Mouse (Mus musculus): ENCODE data around the gene Tmco4.
A peak's percentile ranks its signal among the peaks of the same experiment; 100 is the strongest.

Tmco4 gene

GRCm38 (mm10) chr4:139019413-139019812, 46.7 kb downstream of the Tmco4 start:
- DNase-seq (ENCODE audit: low spot score): no peak

- no peak for DNase-seq (ENCODE audit: low spot score)
Observed at GRCm38 (mm10) chr4:139020385-139020784, 47.7 kb downstream of the Tmco4 start.

GRCm38 (mm10) chr4:139024379-139024778, 51.7 kb downstream of the Tmco4 start:
- DNase-seq (ENCODE audit: low spot score): no peak

DNA sequence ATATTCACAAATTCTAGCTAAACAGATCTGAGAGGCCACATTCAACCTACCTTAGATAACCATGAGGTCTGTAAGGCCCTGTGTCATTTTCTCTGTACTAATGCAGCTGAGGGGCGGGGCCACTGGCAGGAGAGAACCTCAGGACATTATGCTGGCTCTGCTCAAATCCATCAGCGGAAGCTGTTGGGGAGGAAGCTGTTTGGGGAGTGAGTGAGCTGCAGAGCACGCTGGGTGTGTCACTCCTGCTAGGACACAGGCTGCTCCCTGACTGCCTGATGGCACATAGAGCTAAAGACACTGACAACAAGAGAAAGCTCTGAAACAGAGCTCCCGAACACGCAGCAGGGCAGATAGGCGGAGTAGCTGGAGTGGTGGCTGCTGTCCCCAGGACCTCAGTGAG, 58.0 kb downstream of the Tmco4 start:
- DNase-seq (ENCODE audit: low spot score): no peak

GRCm38 (mm10) chr4:139032521-139032920, 59.8 kb downstream of the Tmco4 start:
- no peak for DNase-seq (ENCODE audit: low spot score)

DNA sequence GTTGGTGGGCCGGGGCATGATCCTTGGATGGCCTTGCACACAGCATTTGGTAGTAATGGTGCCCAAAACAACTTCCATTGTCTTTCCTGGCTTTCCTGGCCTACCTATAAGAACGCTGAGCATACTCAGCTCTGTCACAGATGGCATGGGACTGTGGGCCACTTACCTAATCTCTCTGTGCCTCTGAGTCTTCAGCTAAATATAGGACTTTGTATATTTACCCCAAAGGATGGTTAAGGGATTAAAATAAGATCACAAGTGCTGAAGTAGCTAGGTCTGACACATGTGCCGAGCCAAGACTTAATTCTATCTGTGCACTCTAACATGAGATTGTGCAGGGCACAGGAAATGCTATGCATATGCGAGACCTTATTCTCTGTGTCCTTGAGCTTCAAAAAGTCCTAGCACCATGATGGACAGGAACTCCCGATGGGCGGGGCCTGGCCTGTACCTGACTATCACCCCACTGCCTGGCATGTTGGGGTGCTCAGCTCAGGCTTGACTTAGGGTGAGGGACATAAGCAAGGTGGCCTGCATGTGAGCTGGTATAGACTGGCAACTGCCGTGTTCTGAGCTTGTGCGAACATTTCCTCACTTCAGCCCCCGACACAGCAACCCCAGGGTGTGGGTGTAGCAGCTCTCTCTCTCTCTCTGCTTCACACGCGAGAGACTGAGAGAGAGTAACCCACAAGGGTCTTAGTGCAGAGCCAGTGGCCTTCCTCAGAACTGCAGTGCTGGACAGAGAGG, 60.7 kb downstream of the Tmco4 start:
- no peak for DNase-seq (ENCODE audit: low spot score)

DNA sequence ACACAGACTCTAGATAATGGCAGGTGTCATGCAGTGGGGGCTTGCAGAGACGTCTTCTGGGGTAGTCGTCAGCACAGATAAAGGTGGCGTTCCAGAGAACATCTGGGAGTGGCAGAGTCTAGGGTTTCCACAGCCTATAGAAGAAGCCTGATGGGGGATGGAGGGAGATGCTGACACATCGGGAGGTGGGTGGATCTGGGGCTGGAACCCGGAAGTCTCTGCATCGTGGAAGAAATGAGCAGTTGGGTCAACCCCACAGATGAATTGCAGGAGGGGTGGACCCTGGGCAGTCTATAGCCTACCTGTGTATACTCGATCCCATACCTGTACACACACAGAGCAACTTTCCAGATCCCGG, 61.3 kb downstream of the Tmco4 start:
- DNase-seq (ENCODE audit: low spot score): no peak

- no peak for DNase-seq (ENCODE audit: low spot score)
Observed at GRCm38 (mm10) chr4:139034540-139034939, 61.9 kb downstream of the Tmco4 start.

- DNase-seq (ENCODE audit: low spot score): no peak
Observed at GRCm38 (mm10) chr4:139034942-139035341, 62.3 kb downstream of the Tmco4 start.

DNA sequence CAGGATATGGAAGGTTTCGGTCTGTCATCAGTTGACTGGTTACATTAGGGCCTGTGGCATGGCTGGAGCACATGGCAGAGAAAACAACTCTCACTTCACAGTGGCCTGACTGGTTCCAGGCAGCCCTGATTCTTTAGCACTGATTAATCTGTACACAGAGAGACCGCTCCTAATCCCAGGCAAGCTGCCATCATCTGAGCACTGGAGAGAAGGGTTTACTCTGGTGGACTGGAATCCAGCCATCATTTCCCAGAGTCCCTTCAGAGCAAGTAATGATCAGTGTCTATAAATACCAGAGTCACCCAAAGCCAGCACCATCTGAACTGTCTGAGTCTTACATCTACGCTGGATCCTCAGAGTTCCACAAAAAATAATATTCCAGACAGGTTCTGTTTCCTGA, 63.1 kb downstream of the Tmco4 start:
- no peak for DNase-seq (ENCODE audit: low spot score)

DNA sequence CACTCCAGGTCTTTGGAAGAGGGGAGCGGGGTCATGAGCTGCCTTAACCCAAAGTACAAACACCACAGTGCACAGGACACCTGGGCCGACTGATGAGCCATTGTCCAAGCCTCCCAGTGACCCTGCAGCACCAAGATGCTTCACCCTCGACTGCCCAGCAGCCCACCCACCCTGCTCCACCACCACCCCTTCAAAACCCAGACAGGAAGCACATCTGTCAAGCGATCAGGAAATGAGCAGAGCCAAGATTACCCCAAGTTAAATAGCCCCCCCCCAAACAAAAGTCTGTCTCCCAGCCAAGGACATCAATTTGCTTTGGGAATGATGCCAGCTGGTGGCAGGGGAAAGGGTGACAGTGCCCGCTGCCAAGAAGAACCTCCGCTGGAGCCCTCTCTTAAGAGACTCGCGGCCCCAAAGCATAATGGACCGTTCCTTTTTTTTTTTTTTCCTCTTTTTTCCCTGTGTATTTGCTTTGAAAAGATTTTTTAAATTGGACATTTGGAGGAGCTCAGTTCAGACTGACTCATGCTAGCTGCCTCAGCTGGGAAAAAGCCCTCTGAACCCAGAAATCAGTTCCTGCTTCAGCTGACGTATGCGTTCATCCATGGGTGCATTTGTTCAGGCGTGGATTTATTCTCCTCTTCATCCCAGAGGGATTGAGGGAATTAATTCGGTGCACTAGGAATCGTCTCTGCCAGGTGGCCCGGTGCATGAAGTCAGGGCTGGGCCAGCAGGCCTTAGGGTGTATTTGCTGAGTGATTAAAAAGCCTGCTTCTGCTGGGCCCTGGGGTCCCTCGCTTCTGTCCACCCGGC, 65.3 kb downstream of the Tmco4 start:
- DNase-seq (ENCODE audit: low spot score): peak; percentile 20

- DNase-seq (ENCODE audit: low spot score): no peak
Observed at GRCm38 (mm10) chr4:139040084-139040839, 67.6 kb downstream of the Tmco4 start.

GRCm38 (mm10) chr4:139042611-139043010, 69.9 kb downstream of the Tmco4 start:
- no peak for DNase-seq (ENCODE audit: low spot score)

GRCm38 (mm10) chr4:139043600-139043999, 70.9 kb downstream of the Tmco4 start:
- DNase-seq (ENCODE audit: low spot score): no peak

DNA sequence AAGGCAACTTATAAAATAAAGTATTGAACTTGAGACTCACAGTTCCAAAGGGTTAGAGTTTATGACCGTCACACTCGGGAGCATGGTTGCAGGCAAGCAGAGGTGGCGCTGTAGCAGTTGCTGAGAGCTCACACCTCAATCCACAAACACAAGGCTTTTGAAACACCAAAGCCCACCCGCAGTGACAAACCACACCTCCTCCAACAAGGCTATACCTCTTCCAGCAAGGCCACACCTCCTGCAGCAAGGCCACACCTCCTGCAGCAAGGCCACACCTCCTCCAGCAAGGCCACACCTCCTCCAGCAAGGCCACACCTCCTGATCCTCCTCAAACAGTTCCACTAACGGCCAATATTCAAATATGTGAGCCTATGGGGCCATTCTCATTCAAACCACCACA, 71.9 kb downstream of the Tmco4 start:
- no peak for DNase-seq (ENCODE audit: low spot score)

GRCm38 (mm10) chr4:139046354-139046753, 73.7 kb downstream of the Tmco4 start:
- no peak for DNase-seq (ENCODE audit: low spot score)

DNA sequence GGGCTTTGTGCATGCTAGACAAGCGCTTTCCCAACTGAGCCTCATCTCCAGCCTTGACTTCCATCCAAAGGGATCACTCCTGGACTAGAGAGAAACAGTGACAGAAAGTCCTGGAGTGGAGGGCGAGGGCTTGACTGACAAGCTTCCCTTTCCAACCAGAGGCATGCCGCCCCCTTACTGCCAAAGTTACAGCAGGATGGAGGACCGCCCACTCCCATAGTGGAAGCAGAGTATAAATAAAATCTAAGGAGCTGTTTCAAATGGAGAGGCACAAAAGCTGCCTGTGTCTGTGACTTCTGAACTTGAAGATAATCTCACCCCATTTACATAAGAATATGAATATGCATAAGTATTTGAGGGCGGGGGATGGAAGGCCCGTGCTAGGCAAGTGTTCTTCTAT, 75.8 kb downstream of the Tmco4 start:
- DNase-seq (ENCODE audit: low spot score): no peak

GRCm38 (mm10) chr4:139052796-139053195, 80.1 kb downstream of the Tmco4 start:
- DNase-seq (ENCODE audit: low spot score): no peak

DNA sequence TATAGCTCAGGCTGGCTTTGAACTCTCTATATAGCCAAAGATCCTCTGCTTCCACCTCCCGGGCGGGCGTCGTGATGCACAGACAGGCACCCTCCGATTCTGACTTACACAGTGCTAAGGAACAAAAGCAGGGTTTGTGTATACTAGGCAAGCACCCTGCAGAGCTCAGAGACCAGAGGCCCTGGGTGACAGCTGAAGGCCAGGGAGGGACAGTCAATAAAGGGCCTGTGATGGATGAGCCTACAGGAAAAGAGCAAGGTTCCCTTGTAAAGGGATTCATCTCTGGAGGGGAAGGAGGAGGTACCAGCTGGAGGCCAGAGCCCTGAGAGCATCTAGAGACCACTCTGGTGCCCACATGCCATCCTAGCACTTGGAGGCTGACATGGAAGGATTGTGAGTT, 80.7 kb downstream of the Tmco4 start:
- DNase-seq (ENCODE audit: low spot score): no peak

DNA sequence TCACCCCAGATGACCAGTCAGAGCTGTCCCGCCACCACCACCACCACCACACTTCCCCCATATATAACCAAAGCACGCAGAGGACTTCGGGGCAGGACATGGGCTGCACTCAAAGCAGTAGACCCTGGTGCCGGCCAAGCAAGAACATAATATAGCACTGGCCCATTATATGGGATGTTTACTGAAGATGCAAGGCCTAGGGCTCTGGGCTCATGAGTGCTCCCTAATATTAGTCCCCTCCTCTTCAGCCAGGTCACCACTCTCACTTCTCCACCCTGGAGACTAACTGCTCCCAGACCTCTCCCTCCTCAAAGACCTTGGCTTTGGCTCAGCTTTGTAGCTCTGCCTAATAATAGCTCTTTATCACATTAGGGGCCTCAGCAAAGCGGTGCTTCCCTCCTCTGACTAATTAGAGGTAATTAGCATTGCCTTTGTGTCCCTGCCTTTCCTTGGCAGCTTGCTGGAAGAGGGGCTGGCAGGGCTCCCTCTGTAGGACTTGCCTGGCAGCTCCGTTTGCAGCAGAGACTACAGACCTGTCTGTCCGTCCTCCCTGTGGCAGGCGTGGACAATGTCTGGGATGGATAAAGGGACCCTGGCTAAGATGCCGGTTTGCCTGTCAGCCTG, 81.7 kb downstream of the Tmco4 start:
- no peak for DNase-seq (ENCODE audit: low spot score)

DNA sequence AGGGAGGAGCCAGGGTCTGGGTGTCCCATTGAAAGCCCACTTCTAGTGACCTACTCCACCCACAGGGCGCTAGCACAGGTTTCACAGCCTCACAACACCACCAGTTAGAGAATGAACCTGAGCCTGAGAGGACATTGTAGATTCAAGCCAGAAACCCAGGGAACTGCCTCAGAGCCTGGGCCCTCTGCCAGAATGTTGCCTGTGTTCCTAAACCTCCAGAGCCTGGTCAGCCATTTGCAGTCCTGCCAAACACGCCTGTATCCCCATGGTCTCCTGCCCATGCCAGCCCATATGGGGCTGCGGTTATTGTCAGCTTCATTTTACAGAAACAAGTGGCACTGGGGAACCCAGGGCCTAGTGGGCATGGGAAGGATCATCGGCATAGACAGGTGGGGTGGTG, 82.6 kb downstream of the Tmco4 start:
- DNase-seq (ENCODE audit: low spot score): no peak

- no peak for DNase-seq (ENCODE audit: low spot score)
Observed at GRCm38 (mm10) chr4:139055744-139056143, 83.1 kb downstream of the Tmco4 start.

All from ovary, postnatal 14 days (tissue).